Mouse (Mus musculus) frontal cortex, postnatal 36 days (tissue): ENCODE measurements around the gene Sec14l3.
"Not testable (repeated sequence)": the region's sequence is repeated elsewhere in the genome, so short reads cannot be mapped to it uniquely, and the experiment has no call there.

Source experiments
- DNase-seq, 2 experiments: peaks; one replicate each; pipeline ENCODE4 v3.0.0; 2022; ENCODE audit warnings: low spot score in 2 of 2

Sec14l3 gene

DNA sequence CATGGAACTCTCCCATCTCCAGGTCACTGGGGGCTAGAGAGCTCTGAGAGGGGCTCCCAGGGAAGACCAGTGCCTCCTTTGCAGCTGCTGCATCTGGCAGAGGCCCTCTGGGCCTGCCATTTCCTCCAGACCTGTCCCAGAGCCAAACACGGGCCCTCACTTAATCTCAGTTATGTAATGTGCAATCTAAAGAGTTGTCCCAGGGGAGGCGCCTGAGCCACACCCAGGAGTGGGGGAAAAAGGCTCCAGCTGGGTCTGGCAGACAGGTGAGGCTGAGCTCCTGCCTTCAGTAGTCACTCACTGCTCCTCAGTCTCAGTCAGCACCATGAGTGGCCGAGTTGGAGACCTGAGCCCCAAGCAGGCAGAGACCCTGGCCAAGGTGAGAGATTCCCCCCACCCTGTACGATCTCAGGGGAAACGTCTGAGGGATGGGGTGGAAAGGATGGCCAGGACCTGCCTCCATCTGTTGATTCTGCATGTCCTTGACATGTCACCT, at the start of gene Sec14l3:
Sec14l3 (plus strand) TSS at position 215 of the 496 bp plus-strand sequence.
- no peak for DNase-seq

DNA sequence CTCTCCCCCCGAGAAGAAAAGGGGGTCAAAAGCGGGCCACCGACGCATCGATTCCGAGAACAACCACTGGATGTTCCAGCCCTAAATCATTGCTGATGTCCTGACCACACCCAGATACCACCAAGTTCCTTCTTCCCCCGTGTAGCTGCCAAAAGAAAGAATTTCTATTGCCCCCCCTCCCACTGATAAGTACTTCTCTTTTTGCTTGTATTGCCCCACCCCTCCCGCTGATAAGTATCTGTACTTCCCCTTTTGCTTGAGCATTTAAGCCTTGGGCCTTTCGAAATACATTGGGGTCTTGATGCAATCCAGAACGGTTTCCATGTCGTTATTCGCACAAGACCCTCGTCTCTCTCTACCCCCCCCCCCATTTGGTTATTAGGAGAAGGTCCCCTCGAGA, 48.8 kb upstream of the Sec14l3 start:
- DNase-seq: not testable (repeated sequence)

DNA sequence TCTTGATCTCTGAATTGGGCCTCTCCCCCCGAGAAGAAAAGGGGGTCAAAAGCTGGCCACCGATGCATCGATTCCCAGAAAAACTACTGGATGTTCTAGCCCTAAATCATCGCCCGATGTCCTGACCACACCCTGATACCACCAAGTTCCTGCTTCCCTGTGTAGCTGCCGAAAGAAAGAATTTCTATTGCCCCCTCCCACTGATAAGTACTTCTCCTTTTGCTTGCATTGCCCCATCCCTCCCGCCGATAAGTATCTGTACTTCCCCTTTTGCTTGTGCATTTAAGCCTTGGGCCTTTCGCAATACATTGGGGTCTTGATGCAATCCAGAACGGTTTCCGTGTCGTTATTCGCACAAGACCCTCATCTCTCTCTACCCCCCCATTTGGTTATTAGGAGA, 42.5 kb upstream of the Sec14l3 start:
- not testable (repeated sequence) for DNase-seq

DNA sequence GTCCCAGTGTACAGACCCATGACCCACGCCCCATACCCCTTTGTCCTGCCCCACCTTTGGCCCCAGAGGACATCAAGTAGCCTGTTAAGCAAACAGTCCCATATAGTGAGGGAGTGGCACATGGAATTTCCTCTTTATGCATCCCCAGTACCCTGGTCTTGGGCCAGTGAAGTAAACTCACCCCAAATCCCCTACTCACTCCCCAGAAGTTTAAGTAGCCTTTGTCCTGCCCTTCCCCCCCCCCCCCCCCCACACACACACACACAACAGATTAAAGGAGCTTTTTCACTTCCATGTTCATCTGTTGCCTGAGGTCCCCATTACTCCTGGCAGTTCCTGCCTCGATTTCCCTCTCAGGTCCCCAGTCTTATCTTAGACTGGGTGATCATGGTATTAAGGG, 41.3 kb upstream of the Sec14l3 start:
- no peak for DNase-seq

DNA sequence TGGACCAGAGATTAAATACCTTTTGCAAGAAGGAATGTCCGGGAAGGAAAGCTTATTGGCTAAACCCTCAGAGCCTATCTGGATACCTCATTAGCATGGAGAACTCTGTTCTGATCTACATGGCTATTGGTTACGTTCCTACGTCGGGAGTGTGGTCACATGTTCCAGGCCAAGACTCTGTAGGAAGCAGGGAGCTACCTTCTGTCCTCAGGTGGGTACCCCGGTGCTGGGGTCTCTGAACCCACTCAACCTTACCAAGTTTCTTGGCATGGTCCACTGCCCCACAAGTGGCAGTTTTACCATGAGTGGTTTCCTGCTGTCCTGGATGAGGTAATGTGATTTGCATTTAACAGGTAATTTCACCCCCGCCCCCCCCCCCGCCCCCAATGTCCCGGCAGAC, 37.6 kb upstream of the Sec14l3 start:
- no peak for DNase-seq

DNA sequence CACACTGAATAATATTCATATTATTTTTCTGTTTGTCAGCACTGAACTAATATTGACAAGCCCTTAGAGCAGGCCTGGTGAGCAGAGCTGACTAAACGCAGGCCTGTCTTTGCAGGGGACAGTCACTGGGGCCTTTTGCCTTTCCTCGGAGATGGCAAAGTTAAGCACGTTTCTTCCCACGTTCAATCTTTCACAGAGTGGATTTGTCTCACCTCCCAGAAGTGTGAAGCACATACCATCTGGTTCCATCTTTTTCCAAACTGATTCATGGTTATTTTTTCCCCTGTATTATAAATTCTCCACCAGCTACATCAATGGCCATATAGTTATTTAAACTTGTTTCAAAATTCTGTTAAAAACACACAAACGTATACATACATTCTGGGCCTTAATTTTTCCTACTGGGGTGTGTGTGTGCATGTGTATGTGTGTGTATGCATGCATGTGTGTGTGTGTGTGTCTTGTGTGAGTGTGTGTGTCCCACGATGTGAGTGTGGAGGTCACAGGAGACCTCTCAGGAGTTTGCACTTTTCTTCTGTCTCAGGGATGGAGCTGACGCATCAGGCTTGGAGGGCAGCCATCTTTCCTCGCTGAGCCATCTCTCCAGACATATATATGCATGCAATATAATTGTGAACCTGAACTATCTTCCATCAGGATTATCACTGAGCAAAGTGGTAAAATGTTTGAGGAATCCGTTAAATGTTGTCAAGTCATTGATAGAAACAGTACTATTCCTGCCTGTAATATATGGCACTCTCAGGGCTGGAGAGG, 36.9 kb upstream of the Sec14l3 start:
- DNase-seq: peak; percentile 42 to 66

- DNase-seq: no peak
Measured at GRCm38 (mm10) chr11:4029343-4029742, 35.3 kb upstream of the Sec14l3 start.

- DNase-seq: no peak
Measured at GRCm38 (mm10) chr11:4031126-4031941, 33.3 kb upstream of the Sec14l3 start, which contains the start of gene Sec14l4. TSS of gene Sec14l4 (plus strand) at chr11:4031462.

GRCm38 (mm10) chr11:4031961-4032360, 32.7 kb upstream of the Sec14l3 start:
- no peak for DNase-seq

DNA sequence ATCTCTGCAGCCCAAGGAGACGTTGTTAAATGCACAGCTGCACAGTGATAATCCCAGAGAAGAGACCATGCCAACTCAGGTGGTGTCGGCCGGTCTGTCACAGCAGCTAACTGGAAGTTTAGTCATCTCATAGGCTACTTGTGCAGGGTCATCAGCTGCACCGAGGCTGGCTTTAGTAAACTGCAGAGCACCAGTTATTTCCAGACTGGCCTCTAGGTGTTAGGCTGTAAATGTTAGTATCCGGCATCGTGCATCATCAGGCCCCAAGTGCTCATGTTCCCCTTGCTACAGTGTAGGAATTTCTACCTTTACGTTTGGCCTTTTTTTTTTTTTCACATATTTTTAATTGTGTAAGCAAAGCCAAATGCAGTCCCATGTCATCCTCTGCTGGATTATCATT, 31.2 kb upstream of the Sec14l3 start:
- DNase-seq: no peak

- no peak for DNase-seq
Measured at GRCm38 (mm10) chr11:4034169-4034568, 30.5 kb upstream of the Sec14l3 start.

DNA sequence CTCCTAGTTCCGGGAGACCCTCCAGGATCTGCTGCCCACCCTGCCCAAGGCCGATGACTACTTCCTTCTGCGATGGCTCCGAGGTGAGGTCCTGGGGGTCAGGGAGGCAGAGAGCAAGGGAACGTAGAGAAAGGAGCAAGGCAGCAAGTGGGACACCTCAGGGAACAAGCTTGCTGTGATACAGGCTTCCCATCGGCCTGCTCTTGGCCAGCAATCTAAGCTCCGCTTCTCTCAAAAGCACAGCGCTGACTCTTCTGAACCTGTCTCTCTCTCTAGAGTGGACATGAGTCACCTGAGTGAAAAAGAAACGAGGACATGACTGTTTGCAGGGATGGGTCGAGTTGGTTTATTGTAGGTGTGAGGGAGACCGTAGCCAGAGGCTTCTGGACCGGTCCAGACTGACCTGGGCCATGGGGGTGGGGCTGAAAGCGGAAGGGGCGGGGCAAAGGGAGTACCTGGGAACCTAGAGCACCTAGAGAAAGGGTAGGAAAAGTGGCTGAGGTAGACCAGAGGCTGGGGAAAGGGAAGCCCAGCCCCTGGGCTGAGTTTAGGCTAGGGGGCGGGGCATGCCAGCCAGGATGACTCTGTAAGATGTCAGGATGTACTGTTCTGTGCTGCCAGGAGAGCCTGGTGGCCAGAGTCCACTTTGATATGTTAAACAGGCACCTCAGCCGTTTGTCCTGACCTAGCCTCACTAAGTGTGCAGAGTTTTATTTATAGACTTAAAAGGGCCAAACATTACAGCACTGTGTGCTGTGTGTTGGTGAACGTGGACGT, 29.3 kb upstream of the Sec14l3 start:
- DNase-seq: no peak

- no peak for DNase-seq
Measured at GRCm38 (mm10) chr11:4035916-4036315, 28.7 kb upstream of the Sec14l3 start.

DNA sequence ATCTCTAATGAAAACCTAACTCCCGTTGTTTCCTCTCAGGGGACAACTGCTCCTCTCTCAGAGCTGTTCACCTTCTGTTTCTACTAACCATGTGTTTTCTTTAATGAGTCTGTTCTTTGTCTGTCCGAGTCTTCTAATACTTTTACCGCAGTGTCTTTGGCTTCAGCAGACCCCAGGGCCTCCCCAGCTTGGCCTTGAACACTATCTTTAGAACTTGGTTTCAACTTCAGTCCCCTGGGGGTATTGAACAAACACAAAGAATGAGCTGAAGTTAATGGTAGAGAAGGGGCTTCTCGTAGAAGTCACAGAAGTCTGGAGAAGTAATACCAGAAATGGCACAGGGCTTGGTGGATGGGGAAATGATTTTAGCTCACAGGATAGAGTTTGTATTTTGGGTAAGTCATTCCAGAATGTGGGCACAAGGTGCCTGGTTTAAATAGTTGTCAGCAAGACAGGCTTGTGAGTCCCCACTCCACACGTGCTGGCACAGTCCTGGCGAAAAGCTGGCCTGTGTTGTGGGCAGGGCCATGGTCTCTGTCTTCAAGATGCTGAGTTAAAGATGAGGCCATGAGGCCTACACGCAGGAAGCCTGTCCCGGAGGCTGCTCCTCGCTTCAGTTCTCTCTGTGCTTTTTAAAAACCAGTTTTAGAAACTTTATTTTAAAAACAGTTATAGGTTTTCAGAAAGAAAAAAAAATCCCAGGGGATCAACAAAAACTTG, 28.1 kb upstream of the Sec14l3 start:
- no peak for DNase-seq

DNA sequence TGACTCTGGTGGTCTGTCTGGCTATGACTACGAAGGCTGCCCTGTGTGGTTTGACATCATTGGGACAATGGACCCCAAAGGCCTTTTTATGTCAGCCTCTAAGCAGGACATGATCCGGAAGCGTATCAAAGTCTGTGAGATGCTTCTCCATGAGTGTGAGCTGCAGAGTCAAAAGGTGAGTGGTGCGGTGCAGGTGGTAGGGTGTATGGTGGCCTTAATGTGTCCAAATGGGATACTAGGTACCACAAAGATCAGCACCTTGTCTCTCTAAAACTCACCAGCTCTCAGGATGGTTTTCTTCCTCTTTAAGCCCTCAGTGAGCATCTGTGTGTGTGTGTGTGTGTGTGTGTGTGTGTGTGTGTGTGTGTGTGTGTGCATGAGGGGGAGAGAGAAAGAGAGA, 24.7 kb upstream of the Sec14l3 start:
- no peak for DNase-seq

DNA sequence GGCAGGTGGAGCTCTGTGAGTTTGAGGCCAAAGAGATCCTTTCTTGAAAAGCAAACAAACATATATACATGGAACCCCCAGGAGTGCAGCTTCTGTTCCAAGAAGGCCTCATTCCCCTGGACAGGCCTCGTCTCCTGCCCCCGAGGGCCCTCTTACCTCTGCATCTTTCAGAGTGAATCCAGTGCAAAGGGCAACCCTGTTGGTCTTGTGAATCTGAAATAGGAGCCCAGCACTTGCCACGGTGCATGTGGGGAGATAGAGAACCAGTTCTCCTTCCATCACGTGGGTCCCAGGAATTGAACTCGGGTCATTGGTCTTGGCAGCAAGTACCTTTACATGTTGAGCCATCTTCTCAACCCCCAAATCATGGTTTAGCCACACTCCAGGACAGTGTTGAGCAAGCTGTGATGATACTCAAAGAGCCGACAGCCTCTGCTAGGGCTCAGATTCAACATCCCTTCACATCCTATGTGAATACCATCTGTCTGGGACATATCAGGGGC, 23.5 kb upstream of the Sec14l3 start:
- no peak for DNase-seq

DNA sequence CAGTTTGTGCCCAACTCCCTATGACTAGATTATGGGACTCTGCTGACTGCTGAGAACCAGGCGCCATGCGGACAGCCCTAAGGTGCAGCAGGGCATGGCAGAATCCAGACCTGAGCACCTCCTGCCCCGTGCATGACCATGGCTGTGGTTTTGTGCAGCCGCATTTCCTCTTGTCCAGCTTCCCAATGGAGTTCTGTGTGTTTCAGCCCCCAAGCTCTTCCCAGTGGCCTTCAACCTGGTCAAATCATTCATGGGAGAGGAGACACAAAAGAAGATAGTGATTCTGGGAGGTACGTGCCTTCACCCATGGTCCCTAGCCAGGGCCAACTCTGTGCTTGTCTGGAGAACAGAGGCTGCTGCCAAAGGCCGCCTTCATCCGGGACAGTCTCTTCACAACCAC, 21.6 kb upstream of the Sec14l3 start:
- no peak for DNase-seq

- DNase-seq: no peak
Measured at GRCm38 (mm10) chr11:4046526-4046925, 18.1 kb upstream of the Sec14l3 start.

- no peak for DNase-seq
Measured at GRCm38 (mm10) chr11:4047766-4048165, 16.9 kb upstream of the Sec14l3 start.

DNA sequence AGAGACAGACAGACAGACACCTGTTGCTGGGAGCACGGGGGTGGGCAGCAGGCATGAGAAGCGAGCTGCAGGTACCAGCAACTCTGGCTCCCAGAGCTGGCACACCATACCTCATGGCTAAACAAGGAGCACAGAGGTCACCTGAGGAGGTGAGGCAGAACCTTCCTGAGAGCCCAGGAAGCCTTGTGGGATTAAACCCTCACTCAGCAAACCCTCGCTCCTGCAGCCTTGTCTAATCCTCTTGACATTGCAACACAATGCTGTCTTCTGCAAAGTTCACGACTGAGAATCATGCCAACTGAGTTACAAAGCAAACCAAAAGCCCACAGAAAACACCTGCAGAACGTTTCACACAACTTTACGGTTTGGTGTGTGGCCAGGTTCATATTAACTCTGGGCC, 16.2 kb upstream of the Sec14l3 start:
- DNase-seq: no peak

GRCm38 (mm10) chr11:4053586-4053985, 11.1 kb upstream of the Sec14l3 start:
- peak; percentile 75 to 76 for DNase-seq
